Mouse (Mus musculus): ENCODE measurements around the gene Epha7.

DNA sequence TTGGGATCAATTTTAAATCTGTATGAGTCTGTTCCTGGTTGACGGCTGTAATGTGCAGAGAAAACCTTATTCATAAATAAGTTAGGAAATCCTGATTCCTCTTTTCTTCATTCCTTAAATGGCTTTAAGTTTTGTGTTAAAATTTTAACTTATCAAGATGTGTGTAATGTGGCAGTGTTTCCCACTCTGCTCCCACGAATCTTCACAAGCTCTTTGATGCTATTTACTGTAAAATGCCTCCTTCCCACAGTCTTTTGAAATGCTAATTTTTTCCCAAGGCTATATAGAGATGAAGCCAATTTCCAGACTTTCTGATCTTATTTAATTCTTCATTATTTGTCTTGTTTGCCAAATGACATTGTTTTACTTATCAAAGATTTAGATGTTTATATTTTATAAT, 100.7 kb downstream of the Epha7 start:
- no peak for TF ChIP-seq GATA1 (IDR thresholded peaks at IDR 0.05; ENCODE audit: low read length)
- TF ChIP-seq TAL1 (IDR thresholded peaks at IDR 0.05; ENCODE audit: low read length) = no peak
